Mouse (Mus musculus) layer of hippocampus, adult 8-10 months (tissue): Measurements from ENCODE around the gene Id1. TPM values are rescaled to one million over a fixed set of nuclear protein-coding genes. Genes with fewer than 3 reads are reported as not detected.

ENCODE experiments used
- DNase-seq, 2 experiments: peaks; one replicate each; pipeline ENCODE4 v3.0.0; 2022; ENCODE audit warnings: low spot score in 2 of 2
- total RNA-seq, 4 experiments: library from RNA; stranded (reverse); gene quantifications; 2 replicates each; pipeline ENCODE4 v1.2.4; 2022

Gene Id1
- total RNA-seq, 4 experiments from 2014 or later = 18.1 to 24.9 (median 22.5) TPM

GRCm38 (mm10) chr2:152723651-152724331 is 12.3 kb upstream of the Id1 start:
- DNase-seq = no peak

- no peak for DNase-seq
Observed at GRCm38 (mm10) chr2:152724332-152724723, 11.7 kb upstream of the Id1 start.

GRCm38 (mm10) chr2:152725178-152725750 is 10.8 kb upstream of the Id1 start:
- no peak for DNase-seq

- DNase-seq = no peak
Observed at GRCm38 (mm10) chr2:152726213-152726612, 9.8 kb upstream of the Id1 start.

GRCm38 (mm10) chr2:152726751-152727335 is 9.2 kb upstream of the Id1 start:
- DNase-seq = no peak

GRCm38 (mm10) chr2:152727795-152728510 is 8.1 kb upstream of the Id1 start:
- DNase-seq = no peak

GRCm38 (mm10) chr2:152728594-152728993 is 7.5 kb upstream of the Id1 start:
- no peak for DNase-seq

- no peak for DNase-seq
Observed at GRCm38 (mm10) chr2:152729013-152729635, 6.9 kb upstream of the Id1 start.

- DNase-seq = no peak
Observed at GRCm38 (mm10) chr2:152729636-152730020, 6.4 kb upstream of the Id1 start.

GRCm38 (mm10) chr2:152733201-152733600 is 2.9 kb upstream of the Id1 start:
- DNase-seq = no peak

- DNase-seq = no peak
Observed at GRCm38 (mm10) chr2:152734501-152734900, 1.6 kb upstream of the Id1 start.

- peak; percentile 91 for DNase-seq
Observed at GRCm38 (mm10) chr2:152734984-152735383, 1.1 kb upstream of the Id1 start.

- no peak for DNase-seq
Observed at GRCm38 (mm10) chr2:152736748-152737147, 697 bp downstream of the Id1 start.

GRCm38 (mm10) chr2:152737306-152738221 is 1.5 kb downstream of the Id1 start:
- DNase-seq = no peak

GRCm38 (mm10) chr2:152738341-152738740 is 2.3 kb downstream of the Id1 start:
- no peak for DNase-seq

GRCm38 (mm10) chr2:152739031-152739841 is 3.2 kb downstream of the Id1 start:
- no peak for DNase-seq

GRCm38 (mm10) chr2:152739842-152740260 is 3.8 kb downstream of the Id1 start:
- DNase-seq = no peak

- no peak for DNase-seq
Observed at GRCm38 (mm10) chr2:152740490-152740889, 4.4 kb downstream of the Id1 start.

- DNase-seq = no peak
Observed at GRCm38 (mm10) chr2:152741153-152742041, 5.3 kb downstream of the Id1 start.
